Mouse (Mus musculus) heart, adult 10 weeks (tissue): ENCODE results near the gene Lrrc36. TPM values are rescaled to one million over a fixed set of nuclear protein-coding genes. Genes with fewer than 3 reads are reported as not detected.

Experiments
- polyA plus RNA-seq: library from polyadenylated mRNA; stranded (reverse); fragments of 350-450 nt; fragmentation: Illumina TruSeq; extraction: RNeasy Lipid Tissue Mini Kit (QIAGEN cat#74804); gene quantifications from one replicate; pipeline ENCODE4 v1.2.3, GENCODE M21; 2014; ENCODE audit warnings: low read depth, low replicate concordance

Gene Lrrc36
- 1.1 TPM for polyA plus RNA-seq

GRCm38 (mm10) chr8:105413391-105413790 lies at the start of gene Lrrc36, which contains the start of gene Kctd19:
Gene Lrrc36 (plus strand): TSS chr8:105413571.
Gene Kctd19 (minus strand): TSS chr8:105413502.

GRCm38 (mm10) chr8:105373032-105373431 lies 40.3 kb upstream of the Lrrc36 start, which contains the start of gene Plekhg4:
Gene Plekhg4 (plus strand): TSS chr8:105373274.

GRCm38 (mm10) chr8:105471314-105472015 lies 58.1 kb downstream of the Lrrc36 start, which contains the start of gene Tppp3:
Gene Tppp3 (minus strand): TSS chr8:105471526.

GRCm38 (mm10) chr8:105496439-105497180 lies 83.2 kb downstream of the Lrrc36 start, which contains the start of gene Zdhhc1:
Gene Zdhhc1 (minus strand): TSS chr8:105496902.

Other genes with a start within 250 kb of the Lrrc36 start
- 22.1 TPM for gene Cbfb, start 242.9 kb upstream of the Lrrc36 start, polyA plus RNA-seq
- 18.1 TPM for gene D230025D16Rik, start 188.4 kb upstream of the Lrrc36 start, polyA plus RNA-seq
- 4.2 TPM for gene B3gnt9, start 158.4 kb upstream of the Lrrc36 start, polyA plus RNA-seq
- 3.1 TPM for gene Tradd, start 149.0 kb upstream of the Lrrc36 start, polyA plus RNA-seq
- 2.7 TPM for gene Fbxl8, start 148.9 kb upstream of the Lrrc36 start, polyA plus RNA-seq
- gene Hsf4, start 143.8 kb upstream of the Lrrc36 start, polyA plus RNA-seq = 5.8 TPM
- gene Nol3, start 137.4 kb upstream of the Lrrc36 start, polyA plus RNA-seq = 30.7 TPM
- gene 4931428F04Rik, start 123.7 kb upstream of the Lrrc36 start, polyA plus RNA-seq = 2.0 TPM
- 7.5 TPM for gene Exoc3l, start 117.5 kb upstream of the Lrrc36 start, polyA plus RNA-seq
- 31.1 TPM for gene E2f4, start 115.9 kb upstream of the Lrrc36 start, polyA plus RNA-seq
- gene Elmo3, start 108.0 kb upstream of the Lrrc36 start, polyA plus RNA-seq = 1.9 TPM
- 0.60 TPM for gene Lrrc29, start 87.3 kb upstream of the Lrrc36 start, polyA plus RNA-seq
- gene Tmem208, start 87.2 kb upstream of the Lrrc36 start, polyA plus RNA-seq = 38.9 TPM
- gene Fhod1, start 65.6 kb upstream of the Lrrc36 start, polyA plus RNA-seq = 8.3 TPM
- gene Slc9a5, start 64.7 kb upstream of the Lrrc36 start, polyA plus RNA-seq = 0.92 TPM
- not detected for gene Plekhg4, start 40.3 kb upstream of the Lrrc36 start, polyA plus RNA-seq
- not detected for gene Kctd19, start 69 bp upstream of the Lrrc36 start, polyA plus RNA-seq
- 66.4 TPM for gene Tppp3, start 58.0 kb downstream of the Lrrc36 start, polyA plus RNA-seq
- gene Zdhhc1, start 83.3 kb downstream of the Lrrc36 start, polyA plus RNA-seq = 23.5 TPM
- gene Hsd11b2, start 105.2 kb downstream of the Lrrc36 start, polyA plus RNA-seq = not detected
- 51.3 TPM for gene Atp6v0d1, start 152.5 kb downstream of the Lrrc36 start, polyA plus RNA-seq
- gene Ripor1, start 191.7 kb downstream of the Lrrc36 start, polyA plus RNA-seq = 39.6 TPM
- 38.0 TPM for gene Ctcf, start 223.0 kb downstream of the Lrrc36 start, polyA plus RNA-seq
- not detected for gene Agrp, start 223.8 kb downstream of the Lrrc36 start, polyA plus RNA-seq